Mouse (Mus musculus) frontal cortex, postnatal 14 days (tissue): ENCODE measurements around the gene Vwa8.

Experiments
- DNase-seq, 2 experiments: peaks; one replicate each; pipeline ENCODE4 v3.0.0; 2022; ENCODE audit warnings: low spot score in 2 of 2

Gene Vwa8

DNA sequence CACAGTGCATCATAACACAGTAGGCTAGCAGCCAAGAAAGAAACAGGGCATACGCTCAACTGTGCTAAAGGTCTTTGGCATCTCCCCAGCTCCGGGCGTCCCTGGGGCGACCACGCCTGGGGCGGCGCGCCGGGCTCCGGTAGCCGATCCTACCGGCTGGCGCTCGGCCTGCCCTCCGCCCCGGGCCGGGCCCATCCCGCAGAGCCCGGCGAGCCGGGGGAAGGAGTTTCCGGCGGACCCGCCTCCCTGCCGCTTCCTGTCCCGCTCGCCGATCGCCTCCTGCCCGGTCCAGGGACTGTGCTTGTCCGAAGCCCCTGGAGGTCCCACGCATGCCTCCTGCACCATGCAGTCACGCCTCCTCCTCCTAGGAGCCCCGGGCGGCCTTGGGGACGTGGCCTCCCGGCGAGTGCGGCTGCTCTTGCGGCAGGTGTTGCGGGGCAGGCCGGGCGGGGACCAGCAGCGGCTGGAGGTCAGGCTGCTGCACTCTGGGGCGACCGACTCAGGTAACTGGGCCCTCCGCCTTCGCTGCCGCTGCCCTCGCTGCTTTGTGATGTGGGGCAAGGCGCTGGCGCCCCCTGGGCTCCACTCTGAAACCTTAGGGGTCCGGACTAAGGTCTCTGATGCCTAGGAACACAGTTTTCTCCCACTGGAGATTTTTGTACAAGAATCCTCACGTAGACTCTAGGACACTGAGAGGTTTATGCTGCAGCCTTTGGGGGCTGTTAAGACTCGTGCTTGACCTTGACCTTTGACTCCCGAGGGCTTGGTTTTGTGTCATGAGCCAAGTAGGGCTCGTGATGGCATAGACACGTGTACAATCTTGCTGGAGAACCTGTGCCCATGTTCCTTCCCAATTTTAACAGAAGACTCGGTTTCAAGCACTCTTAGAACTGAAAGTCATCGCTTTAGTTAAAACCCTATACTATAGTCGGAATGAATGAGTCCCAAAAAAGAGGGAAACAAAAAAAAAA lies at the start of gene Vwa8:
Vwa8 (plus strand) TSS at position 112 of the 971 bp plus-strand sequence.
- peak; percentile 49 to 55 for DNase-seq

- DNase-seq, result no peak
These were observed 46.5 kb upstream of the Vwa8 start for GRCm38 (mm10) chr14:78802378-78802777.

- no peak for DNase-seq
These were observed 44.9 kb upstream of the Vwa8 start for GRCm38 (mm10) chr14:78803924-78804323.

DNA sequence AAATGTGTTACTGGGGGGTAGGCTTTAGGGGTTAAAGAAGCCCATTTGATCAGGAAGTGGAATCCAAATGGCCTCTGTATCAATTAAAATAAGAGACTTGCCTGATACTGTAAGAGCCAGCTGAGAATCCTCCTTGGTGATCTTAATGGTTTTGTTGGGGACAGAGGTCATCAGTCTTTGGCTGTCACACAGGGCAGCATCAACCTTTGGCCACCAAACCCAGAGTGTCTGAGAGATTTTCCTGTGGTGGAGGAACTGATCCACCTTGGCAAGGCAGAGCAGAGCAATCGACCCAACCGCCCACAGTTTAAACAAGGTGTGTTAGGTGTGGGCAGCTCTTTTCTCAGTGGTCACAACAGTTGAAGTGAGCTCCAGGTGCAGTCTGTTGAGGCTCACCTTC lies 36.0 kb upstream of the Vwa8 start:
- DNase-seq, result no peak

- no peak for DNase-seq
These were observed 32.4 kb upstream of the Vwa8 start for GRCm38 (mm10) chr14:78816411-78816810.

DNA sequence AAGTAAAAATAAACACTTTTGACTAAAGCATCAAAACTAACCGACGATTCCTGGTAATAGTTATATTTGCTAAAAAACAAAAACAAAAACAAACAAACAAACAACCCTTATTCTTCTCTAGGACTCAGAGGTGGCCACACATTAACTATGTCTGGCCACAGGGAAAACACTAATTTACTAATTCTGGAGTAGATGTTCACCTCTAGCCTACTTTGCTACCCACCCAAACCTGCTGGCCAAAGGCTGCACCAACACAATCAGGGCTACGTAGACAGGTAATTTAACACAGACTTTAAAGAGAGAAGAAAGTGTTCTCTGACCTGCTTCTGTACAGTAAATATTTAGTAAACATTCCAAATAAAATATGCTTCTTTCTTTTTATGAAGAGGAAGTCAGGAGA lies 31.2 kb upstream of the Vwa8 start:
- DNase-seq, result no peak

- no peak for DNase-seq
These were observed 30.4 kb upstream of the Vwa8 start for GRCm38 (mm10) chr14:78818406-78818805.

- no peak for DNase-seq
These were observed 24.8 kb upstream of the Vwa8 start for GRCm38 (mm10) chr14:78824013-78824412.

GRCm38 (mm10) chr14:78824507-78824906 lies 24.3 kb upstream of the Vwa8 start:
- DNase-seq, result no peak

- no peak for DNase-seq
These were observed 17.7 kb upstream of the Vwa8 start for GRCm38 (mm10) chr14:78831158-78831557.

DNA sequence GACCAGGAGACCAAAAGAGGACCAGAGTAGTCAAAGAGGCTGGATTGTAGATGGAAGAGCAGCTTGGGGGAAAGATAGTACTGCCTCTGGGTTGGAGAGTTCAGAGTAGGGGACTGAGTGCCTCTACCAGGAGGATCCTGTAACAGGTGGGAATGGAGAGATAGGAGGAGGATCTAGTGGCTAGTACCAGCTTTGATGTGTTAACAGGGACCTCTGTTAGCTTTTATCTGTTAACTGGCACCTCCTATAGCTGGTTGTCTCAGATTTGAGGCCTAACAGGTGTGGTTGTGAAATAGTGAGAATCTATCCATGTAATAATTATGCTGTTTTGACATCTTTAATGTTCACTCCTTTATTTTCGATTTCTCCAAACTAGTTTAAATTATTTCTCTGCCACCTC lies 904 bp upstream of the Vwa8 start:
- no peak for DNase-seq

- DNase-seq, result no peak
These were observed 375 bp upstream of the Vwa8 start for GRCm38 (mm10) chr14:78848477-78848876.

DNA sequence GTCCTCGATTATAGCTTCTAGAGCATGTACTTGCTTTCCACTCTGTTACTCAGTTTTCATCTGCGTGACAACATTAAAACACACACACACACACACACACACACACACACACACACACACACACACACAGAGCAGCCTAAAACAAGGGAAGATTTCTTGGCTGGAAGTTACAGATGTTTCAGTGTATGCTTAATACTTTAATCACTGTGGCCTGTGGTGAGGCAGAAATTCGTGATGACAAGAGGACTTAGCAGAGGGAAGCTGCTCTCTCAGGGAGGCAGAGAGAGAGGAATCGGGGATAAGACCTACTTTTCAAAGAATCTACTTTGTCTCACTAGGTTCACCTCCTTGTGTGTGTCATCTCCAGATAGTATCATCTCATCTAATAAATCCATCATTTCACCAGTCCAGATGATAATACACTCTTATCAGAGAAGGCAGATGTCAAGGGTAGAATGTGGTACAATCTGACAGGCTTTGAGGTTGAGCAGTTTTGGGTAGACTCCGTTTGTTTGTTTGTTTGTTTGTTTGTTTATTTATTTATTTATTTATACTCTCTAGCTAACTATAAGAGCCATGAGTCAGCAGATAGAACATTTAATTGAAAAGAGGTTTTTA lies 1.2 kb downstream of the Vwa8 start:
- DNase-seq, result no peak

- DNase-seq, result no peak
These were observed 1.8 kb downstream of the Vwa8 start for GRCm38 (mm10) chr14:78850666-78851065.

DNA sequence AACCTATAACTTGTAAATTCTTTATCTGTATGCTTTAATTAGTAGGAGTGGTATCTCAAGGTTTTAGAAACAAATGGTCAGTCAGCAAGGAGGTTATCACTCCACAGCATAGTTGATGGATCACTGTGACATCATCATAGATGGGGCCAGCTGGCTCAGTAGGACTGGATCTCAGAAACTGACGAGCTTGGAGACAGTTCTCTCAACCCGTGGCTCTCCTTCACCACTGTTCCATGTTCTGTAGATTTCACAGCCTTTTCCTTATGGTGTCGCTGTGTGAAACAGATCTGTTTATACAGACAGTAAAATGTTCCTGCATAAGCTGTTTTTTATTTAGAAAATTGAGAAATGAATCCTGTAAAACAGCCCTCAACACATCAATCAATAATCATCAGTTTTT lies 2.5 kb downstream of the Vwa8 start:
- DNase-seq, result no peak

GRCm38 (mm10) chr14:78852401-78853246 lies 3.8 kb downstream of the Vwa8 start:
- no peak for DNase-seq

DNA sequence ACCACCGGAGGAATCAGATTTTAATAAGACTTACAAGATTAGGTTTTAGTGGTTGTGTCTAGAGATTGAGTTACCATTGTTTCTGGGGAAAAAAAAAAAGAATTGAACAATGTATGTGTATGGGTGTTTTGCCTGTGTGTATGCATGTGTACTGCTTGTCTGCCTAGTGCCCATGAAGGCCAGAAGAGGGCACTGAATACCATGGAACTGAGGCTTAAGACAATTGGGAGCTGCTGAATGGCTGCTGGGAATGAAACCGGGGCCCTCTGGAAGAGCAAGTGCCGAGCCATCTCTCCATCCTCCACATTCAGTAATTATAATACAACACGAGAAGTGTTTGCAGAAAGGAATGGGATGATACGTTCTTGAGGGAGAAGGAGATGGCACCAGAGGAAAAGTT lies 12.3 kb downstream of the Vwa8 start:
- no peak for DNase-seq

DNA sequence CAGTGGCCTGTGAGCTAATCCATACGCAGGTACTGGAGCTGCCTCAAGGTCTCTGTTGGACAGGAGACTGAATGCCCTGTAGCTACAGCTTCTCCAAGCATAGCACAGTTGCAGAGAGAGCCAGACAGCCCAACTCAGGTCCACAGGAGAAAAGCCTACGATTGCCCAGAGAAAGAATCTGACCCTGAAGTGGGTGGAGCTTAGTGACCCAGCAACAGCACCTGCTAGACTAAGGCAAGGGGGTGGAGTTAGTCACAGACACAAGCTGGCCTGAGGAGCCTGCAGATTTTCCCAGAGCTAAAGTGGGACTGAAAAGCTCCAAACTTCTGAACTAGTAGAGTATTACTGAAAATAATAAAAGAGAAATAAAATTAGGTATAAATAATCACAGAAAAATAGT lies 21.2 kb downstream of the Vwa8 start:
- no peak for DNase-seq

DNA sequence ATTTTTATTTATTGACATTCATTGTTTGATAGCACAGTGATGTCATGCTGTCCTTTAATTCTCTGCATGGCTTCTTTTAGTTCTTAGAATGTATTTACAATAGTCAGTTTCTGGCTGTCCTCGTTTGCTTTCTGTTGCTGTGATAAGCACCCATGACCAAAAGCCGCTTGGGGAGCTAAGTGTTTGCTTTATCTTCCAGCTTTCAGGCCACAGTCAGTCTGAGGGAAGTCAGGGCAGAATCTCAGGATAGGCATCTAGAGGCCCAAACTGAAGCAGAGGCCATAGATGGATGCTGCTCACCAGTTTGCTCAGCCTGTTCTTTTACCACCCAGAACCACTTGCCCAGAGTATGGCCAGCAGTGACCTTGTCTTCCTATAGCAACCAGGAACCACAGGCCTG lies 28.3 kb downstream of the Vwa8 start:
- no peak for DNase-seq

DNA sequence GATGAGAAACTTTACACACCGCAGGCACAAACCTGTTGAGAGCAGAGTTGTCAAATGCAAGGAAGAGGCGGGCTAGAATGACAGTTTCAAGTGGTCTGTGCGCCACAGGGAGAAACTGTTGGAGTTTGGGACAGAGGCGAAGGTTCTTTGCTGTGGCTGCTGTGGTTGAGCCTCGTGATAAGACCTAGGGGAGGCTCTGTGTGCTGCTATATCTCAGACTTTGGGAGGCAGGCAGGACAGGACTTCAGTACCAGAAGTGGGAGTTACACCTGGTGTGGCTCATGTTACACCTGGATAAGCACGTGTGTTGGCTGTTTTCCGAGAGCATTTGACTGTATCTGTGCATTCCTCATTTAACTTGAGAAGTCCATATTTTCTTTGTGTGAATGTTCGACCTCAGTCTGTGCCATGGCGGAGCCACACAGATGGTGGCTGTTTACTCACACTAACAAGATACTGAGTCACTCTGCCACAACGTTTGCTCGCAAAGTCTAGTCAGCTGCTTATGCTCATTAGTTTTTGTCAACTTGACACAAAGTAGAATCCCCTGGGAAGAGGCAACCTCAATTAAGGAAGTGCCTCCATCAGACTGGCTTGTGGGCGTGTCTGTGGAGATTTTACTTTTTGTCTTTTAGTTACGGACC lies 29.7 kb downstream of the Vwa8 start:
- DNase-seq, result no peak

- no peak for DNase-seq
These were observed 32.0 kb downstream of the Vwa8 start for GRCm38 (mm10) chr14:78880879-78881278.

GRCm38 (mm10) chr14:78881563-78881962 lies 32.7 kb downstream of the Vwa8 start:
- DNase-seq, result no peak
